Mouse (Mus musculus): ENCODE data around the gene Gucy2c.

DNA sequence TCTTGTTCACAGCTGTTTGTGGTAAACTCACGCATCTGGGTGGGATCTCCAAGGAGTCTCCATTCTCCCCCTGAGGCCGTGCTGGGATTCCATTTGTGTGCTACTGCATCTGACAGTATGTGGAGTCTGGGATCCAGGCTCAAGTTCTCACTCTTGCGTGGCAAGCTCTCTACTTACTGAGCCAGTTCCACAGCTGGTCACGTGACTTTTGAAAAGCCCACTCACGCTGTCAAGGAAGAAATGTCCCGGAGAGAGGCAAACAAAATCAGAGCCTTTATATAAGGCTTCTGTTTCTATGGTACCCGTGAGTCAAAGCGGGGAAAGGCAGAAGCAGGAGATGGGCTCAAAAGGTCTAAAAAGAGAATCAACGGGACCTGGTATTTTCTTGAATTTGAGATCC is 1.2 kb upstream of the Gucy2c start:
- TF ChIP-seq CTCF (IDR thresholded peaks at IDR 0.05; ENCODE audit: low read depth): no peak
- no peak for TF ChIP-seq EP300 (IDR thresholded peaks at IDR 0.05; ENCODE audit: low read depth)

Data from liver, embryonic 14.5 days (tissue).